Mouse (Mus musculus) testis, adult 2 months (tissue): ENCODE measurements around the gene Acot1.

Source experiments
- CTCF ChIP-seq: fragments of 200-500 bp; IDR thresholded peaks from 2 replicates; pipeline ENCODE4 v1.5.1; 2012; ENCODE audit warnings: low read depth, mild to moderate bottlenecking, inconsistent platforms, low read length, moderate library complexity; ENCODE audit not compliant: control insufficient read depth, insufficient read depth, insufficient replicate concordance
- POLR2A ChIP-seq: fragments of 200-500 bp; IDR thresholded peaks from 2 replicates; pipeline ENCODE4 v1.6.1; 2012; ENCODE audit warnings: low read depth, mild to moderate bottlenecking, inconsistent platforms, low read length, moderate library complexity; ENCODE audit not compliant: control insufficient read depth

DNA sequence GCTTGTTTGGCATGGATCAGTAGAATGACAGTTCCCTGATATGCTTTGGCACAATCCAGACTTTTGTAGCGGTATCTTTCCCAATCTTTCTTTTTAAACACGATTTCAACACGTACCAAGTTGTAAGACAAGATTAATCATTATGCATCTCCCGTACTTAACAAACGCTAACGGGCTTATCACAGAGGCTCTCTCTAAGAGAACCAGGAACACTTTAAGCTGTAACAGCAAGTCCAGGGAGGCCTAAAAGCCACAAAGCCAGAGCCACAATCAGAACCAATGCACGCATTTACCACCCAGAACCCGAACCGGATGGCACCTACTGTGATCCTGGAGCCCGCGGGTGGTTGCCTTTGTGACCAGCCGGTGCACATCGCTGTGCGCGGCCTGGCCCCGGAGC is 43.9 kb downstream of the Acot1 start:
- TF ChIP-seq CTCF (no peak), POLR2A (no peak)
